Mouse (Mus musculus) thymus, postnatal 4 days (tissue): ENCODE measurements around the gene Ddx42.

ENCODE experiments used
- DNase-seq: peaks from one replicate; pipeline ENCODE4 v3.0.0; 2021

The Ddx42 gene

GRCm38 (mm10) chr11:106269060-106269431 is 52.3 kb downstream of the Ddx42 start:
- DNase-seq = peak; percentile 77

DNA sequence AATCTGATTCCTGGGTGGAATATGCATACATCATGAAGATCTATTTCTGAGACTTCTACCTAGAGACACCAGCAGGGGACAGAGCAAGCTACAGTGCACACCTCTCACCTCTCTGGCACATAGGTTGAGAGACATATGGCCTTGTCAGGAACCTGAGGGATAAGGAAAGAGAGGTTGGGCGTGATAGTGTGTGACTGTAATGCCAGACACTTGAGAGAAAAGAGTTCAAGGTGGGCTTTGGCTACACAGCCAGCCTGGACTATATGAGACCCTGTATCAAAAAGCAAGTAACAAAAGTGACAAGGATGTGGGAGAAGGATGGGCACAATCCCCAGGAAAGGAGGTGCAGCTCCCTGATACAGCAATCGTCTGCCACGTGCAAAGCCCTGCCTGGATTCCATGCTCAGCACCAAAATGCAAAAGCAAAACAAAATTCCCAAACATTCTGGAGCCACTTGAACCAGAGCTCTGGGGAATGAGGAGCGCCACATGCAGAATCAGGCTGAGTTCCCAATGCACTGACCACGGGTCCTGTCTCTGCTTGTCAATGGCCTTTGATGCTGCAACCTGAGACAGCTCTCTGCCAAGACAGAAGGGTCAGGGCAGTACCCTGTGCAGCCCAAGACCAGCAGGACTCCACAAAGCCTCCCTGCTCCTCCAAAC is 54.5 kb downstream of the Ddx42 start:
- DNase-seq = no peak

DNA sequence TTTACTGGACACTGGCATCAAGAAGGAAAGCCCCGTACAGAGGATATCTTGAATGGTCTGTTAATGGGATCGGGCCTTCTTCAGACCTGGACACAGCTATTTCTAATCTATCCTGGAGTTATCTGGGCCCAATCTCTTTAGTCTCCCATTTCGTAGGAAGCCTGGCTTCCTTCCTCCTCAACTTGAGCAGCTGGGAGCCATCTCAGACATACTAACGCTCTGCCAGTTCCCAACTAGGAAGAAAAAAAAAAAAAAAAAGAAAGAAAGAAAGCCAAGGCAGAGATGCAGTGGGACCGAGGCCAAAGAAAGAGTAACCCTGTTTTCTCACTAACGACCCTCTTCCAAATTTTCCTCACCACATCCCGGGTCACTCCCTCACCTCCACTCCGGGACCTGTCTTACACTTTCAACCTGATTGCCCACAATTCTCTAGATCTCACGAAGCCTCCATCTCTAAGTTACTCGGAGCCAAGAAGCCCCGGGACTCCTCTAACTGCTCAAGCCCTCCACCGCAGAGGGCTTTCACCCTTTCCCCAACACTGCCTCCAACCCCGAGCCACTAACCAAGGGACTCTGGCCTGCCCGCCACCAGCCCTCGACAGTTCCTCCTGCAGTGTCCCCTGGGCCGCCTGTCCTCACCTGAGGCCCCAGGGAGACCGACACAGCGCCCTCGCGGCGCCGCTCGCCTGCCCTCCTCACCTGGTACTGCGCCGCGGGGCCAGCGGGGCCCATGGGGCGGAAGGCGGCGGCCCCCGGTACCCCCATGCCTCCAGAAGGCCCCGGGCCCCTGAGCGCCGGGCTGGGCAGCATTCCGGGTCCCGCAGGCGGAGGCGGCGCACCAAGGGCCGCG is 55.3 kb downstream of the Ddx42 start:
- no peak for DNase-seq

- DNase-seq = peak; percentile 99
Observed at GRCm38 (mm10) chr11:106272644-106273310, 56.1 kb downstream of the Ddx42 start, which contains the start of gene Smarcd2. Gene Smarcd2 (minus strand): TSS chr11:106272972.

GRCm38 (mm10) chr11:106273311-106273684 is 56.6 kb downstream of the Ddx42 start:
- DNase-seq = no peak

DNA sequence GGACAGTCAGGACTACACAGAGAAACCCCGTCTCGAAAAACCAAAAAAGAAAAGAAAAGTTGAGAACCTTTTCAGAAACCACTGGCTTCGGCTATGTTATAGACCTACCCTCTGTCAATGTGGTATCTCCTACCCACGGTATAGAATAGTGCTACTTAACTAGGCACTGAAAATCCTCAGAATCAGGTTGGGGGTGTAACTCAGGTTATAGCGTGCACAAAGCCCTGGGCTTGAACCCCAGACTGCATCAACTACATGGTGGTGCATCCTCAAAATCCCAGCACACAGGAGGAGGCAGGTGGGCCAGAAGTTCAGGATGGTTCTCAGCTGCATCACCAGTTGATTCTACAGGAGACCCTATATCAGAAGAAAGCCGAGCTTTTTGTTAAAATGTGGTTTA is 57.1 kb downstream of the Ddx42 start:
- DNase-seq = no peak

DNA sequence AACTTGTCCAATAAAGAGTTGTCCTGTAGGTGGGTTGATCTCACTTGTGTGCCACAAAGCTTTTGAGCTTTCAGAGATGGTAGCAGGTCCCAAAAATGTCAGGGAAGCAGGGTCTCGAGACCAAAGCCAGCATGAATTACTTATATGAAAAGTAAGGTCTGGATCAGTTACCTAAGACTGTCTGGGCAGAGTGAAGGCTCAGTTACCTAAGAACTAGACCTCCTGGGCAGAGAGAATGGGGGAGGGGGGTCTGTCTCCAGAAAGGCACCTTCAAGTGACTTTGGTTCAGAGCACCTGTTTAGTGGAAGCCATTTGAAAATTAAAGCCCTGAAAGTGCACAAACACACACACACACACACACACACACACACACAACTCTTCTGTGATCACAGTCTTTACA is 57.6 kb downstream of the Ddx42 start:
- no peak for DNase-seq

DNA sequence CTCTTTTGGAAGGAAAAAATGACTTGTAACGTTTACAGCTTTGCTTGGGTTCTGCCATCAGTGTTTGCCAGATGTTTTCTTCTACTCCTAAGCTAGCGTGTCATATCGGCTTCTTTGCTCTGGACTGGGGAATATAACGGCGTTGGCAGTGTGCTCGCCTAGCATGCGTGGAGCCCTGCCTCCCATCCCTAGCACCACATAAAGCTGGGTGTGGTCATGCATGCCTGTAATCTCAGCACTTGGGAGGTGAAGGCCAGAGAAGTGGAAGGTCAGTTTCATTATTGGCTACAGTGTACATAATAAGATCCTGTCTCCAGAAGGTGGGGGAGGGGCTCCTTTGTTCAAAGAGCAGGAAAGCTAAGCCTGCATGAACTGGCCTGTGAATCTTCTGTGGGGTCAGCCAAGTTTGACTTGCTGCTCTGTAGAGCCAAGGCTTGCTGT is 58.3 kb downstream of the Ddx42 start:
- no peak for DNase-seq

DNA sequence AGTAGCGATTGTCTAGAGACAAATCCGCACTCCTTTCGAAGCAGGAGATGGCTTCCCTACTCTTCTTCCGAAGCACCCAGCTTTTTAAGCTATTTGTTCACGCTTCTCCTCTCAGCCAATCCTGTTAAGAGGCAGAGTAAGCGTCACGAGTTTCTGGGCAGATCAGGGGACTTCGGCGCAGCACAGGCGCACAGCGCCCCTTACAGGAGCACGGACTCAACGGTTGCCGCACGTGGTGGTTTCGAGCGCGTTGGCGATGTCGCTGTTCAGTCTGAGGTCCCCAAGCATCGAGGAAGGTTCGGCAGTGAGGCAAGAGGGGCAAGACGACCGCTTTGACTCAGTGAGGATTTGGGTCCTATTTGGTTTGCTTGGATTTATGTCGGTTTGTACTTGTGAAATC is 59.7 kb downstream of the Ddx42 start, which contains the start of gene Tcam1:
Gene Tcam1, plus strand, starts transcription at position 219 of the 400 bp plus-strand sequence.
- peak; percentile 97 for DNase-seq

DNA sequence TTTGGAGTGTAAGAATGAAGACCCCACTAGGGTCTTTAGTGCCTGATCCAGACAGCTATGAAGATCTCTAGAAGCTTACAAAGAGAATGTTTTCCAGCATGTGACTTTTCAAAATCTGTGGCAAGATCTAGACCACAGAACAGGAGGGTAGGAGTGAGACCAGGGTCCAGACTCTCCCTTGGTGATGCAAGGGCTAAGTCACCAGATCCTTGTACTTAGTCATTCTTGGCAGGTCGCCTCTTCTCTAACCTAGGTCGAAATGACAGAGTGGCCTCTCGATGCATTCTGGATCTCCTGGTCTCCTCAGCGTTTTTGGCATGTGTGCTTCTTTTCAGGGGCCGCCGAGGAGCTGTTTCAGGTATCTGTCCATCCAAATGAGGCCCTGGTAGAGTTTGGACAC is 65.7 kb downstream of the Ddx42 start:
- no peak for DNase-seq

GRCm38 (mm10) chr11:106283371-106283770 is 66.6 kb downstream of the Ddx42 start:
- no peak for DNase-seq

GRCm38 (mm10) chr11:106284126-106284525 is 67.4 kb downstream of the Ddx42 start:
- DNase-seq = no peak

DNA sequence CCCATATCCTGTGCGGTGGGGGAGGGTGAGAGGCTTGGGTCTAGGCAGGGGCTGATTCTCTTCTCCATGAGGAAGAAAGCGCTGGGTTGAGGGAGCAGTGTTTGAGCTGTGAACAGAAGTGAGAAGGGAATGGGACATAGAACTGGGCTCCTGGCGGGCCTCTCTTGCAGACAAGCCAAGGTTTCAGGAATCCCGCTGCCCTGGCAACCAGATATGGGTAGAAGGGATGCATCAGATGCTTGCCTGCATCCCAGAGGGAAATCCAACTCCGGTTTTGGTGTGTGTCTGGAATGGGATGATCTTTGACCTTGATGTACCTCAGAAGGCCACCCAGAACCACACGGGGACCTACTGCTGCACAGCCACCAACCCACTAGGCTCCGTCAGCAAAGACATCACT is 69.5 kb downstream of the Ddx42 start:
- no peak for DNase-seq

- no peak for DNase-seq
Observed at GRCm38 (mm10) chr11:106286987-106287386, 70.3 kb downstream of the Ddx42 start.

GRCm38 (mm10) chr11:106289369-106289768 is 72.6 kb downstream of the Ddx42 start:
- peak; percentile 61 for DNase-seq

- DNase-seq = no peak
Observed at GRCm38 (mm10) chr11:106290376-106290775, 73.7 kb downstream of the Ddx42 start.

DNA sequence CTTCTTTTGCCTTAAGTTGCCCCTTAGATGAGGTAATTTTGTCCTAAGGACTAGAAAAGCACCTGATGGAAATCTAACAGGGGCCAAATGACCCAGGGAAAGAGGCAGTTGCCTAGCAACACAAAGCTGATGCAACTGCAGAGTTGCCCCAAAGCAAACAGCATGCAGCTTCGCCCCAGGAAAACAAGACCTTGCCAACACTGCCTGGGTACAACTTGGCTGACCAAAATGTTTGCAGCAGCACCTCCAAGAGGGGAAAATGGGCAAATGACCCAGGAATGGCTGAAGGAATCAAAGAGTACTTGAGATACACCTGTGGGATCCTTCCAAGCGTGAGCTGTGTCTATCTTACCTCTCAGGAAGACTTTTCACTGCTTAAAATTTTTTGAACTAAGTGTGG is 75.1 kb downstream of the Ddx42 start:
- DNase-seq = no peak
